Mouse (Mus musculus): ENCODE data around the gene Zfp451.
"Not testable (repeated sequence)": the region's sequence is repeated elsewhere in the genome, so short reads cannot be mapped to it uniquely, and the experiment has no call there.

The Zfp451 gene

GRCm38 (mm10) chr1:33757491-33758041, 56.8 kb downstream of the Zfp451 start, which contains the start of gene Bag2:
Bag2 (minus strand) TSS chr1:33757795.
- peak; percentile 56 to 64 for DNase-seq (ENCODE audit: low spot score in 2 of 2)

- DNase-seq (ENCODE audit: low spot score in 2 of 2), result no peak
Observed at GRCm38 (mm10) chr1:33757033-33757413, 57.4 kb downstream of the Zfp451 start.

GRCm38 (mm10) chr1:33756258-33757032, 58.0 kb downstream of the Zfp451 start:
- DNase-seq (ENCODE audit: low spot score in 2 of 2), result no peak

- DNase-seq (ENCODE audit: low spot score in 2 of 2), result no peak
Observed at GRCm38 (mm10) chr1:33755799-33756198, 58.6 kb downstream of the Zfp451 start.

- no peak for DNase-seq (ENCODE audit: low spot score in 2 of 2)
Observed at GRCm38 (mm10) chr1:33754965-33755735, 59.2 kb downstream of the Zfp451 start.

GRCm38 (mm10) chr1:33754089-33754488, 60.3 kb downstream of the Zfp451 start:
- no peak for DNase-seq (ENCODE audit: low spot score in 2 of 2)

GRCm38 (mm10) chr1:33751283-33751682, 63.1 kb downstream of the Zfp451 start:
- DNase-seq (ENCODE audit: low spot score in 2 of 2), result no peak

GRCm38 (mm10) chr1:33749709-33750108, 64.7 kb downstream of the Zfp451 start:
- DNase-seq (ENCODE audit: low spot score in 2 of 2), result not testable (repeated sequence)

GRCm38 (mm10) chr1:33749109-33749508, 65.3 kb downstream of the Zfp451 start:
- no peak for DNase-seq (ENCODE audit: low spot score in 2 of 2)

- no peak for DNase-seq (ENCODE audit: low spot score in 2 of 2)
Observed at GRCm38 (mm10) chr1:33745901-33746300, 68.5 kb downstream of the Zfp451 start.

GRCm38 (mm10) chr1:33744815-33745214, 69.6 kb downstream of the Zfp451 start:
- DNase-seq (ENCODE audit: low spot score in 2 of 2), result not testable (repeated sequence)

- DNase-seq (ENCODE audit: low spot score in 2 of 2), result no peak
Observed at GRCm38 (mm10) chr1:33742903-33743302, 71.5 kb downstream of the Zfp451 start.

GRCm38 (mm10) chr1:33739302-33739701, 75.1 kb downstream of the Zfp451 start:
- peak; percentile 64 to 76 for DNase-seq (ENCODE audit: low spot score in 2 of 2)

- no peak for DNase-seq (ENCODE audit: low spot score in 2 of 2)
Observed at GRCm38 (mm10) chr1:33738681-33739278, 75.6 kb downstream of the Zfp451 start.

- no peak for DNase-seq (ENCODE audit: low spot score in 2 of 2)
Observed at GRCm38 (mm10) chr1:33738281-33738680, 76.1 kb downstream of the Zfp451 start.

- DNase-seq (ENCODE audit: low spot score in 2 of 2), result no peak
Observed at GRCm38 (mm10) chr1:33734001-33734685, 80.3 kb downstream of the Zfp451 start.

GRCm38 (mm10) chr1:33733044-33733443, 81.4 kb downstream of the Zfp451 start:
- no peak for DNase-seq (ENCODE audit: low spot score in 2 of 2)

- no peak for DNase-seq (ENCODE audit: low spot score in 2 of 2)
Observed at GRCm38 (mm10) chr1:33725086-33725485, 89.3 kb downstream of the Zfp451 start.

GRCm38 (mm10) chr1:33724516-33724915, 89.9 kb downstream of the Zfp451 start:
- no peak for DNase-seq (ENCODE audit: low spot score in 2 of 2)

- DNase-seq (ENCODE audit: low spot score in 2 of 2), result no peak
Observed at GRCm38 (mm10) chr1:33721020-33721419, 93.4 kb downstream of the Zfp451 start.

GRCm38 (mm10) chr1:33720231-33720630, 94.2 kb downstream of the Zfp451 start:
- DNase-seq (ENCODE audit: low spot score in 2 of 2), result no peak
